Mouse (Mus musculus): ENCODE measurements around the gene Cab39. TPM values are rescaled to one million over a fixed set of nuclear protein-coding genes. Genes with fewer than 3 reads are reported as not detected.

Gene Cab39
- total and polyA plus RNA-seq, 2 experiments, result 17.5 to 54.0 TPM

DNA sequence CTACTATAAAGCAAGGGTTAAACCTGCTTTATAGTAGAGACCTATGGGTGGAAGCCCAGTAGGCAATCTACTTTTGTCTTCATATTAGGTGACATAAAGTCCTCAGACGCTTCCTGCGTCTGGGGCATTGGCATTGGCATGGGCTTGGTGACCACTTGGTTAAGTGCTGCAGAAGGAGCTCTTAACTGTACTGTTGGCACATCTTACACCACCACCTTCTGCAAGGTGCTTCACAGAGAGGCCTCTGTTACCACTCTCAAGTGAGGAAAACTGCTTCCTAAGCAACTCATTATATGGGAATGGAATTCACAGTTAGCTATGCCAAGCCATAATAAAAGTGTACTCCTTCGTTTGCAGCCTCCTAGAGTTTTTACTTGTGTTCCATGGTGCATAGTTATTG is 31.7 kb downstream of the Cab39 start:
- H3K4me3 ChIP-seq (ENCODE audit: insufficient read depth, low read depth, low read length), result no peak overlapping the region
- DNase-seq (ENCODE audit: extremely low read depth, low read depth, low spot score), result no peak
- peaks cover 32% of the 10 kb centered on the region for H3K36me3 ChIP-seq (ENCODE audit: control insufficient read depth, insufficient read depth, low read length)
- TF ChIP-seq POLR2A (IDR thresholded peaks at IDR 0.05; ENCODE audit: extremely low read depth, insufficient read depth, low read length) (no peak), CTCF (IDR thresholded peaks at IDR 0.05; ENCODE audit: low read depth, low read length) (no peak)
- peaks cover 29% of the 10 kb centered on the region for H3K79me2 ChIP-seq (ENCODE audit: control insufficient read depth, insufficient read depth, low read length)
- H3K4me1 ChIP-seq (ENCODE audit: control insufficient read depth, insufficient read depth, low read length), result peaks cover 3% of the 10 kb centered on the region; the same call in 1 of the 2 replicates
- 89% methylated on average over 3 of the region's 3 CpGs for WGBS
- no peak overlapping the region for H3K27ac ChIP-seq (replicated peaks; ENCODE audit: insufficient read depth, low read depth, low read length)
- H3K9ac ChIP-seq (ENCODE audit: low read depth, low read length), result no peak overlapping the region
- no peaks in the 10 kb centered on the region for H3K27me3 ChIP-seq (ENCODE audit: control insufficient read depth, insufficient read depth, low read length)

DNA sequence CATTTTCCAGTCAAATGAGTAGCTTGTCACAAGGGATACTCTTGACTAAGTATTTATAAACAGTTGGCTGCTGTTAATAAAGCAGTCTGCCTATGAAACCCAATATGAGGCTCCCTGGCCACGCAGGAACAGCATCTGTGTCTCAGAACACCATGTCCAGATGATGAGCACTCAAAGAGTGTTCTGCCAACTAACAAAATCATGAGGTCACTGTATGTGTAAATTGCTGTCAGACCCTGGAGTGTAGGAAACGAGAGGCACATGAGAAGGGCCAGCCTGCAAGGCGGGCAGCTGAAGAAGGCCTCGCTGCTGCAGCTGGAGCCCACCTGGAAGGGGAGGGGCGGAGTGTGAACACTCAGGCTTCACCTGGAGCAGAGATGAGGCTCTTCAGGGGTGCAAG is 33.9 kb downstream of the Cab39 start:
- Histone ChIP-seq H3K27ac (replicated peaks; ENCODE audit: insufficient read depth, low read depth, low read length) (no peak overlapping the region), H3K4me3 (ENCODE audit: insufficient read depth, low read depth, low read length) (no peak overlapping the region), H3K36me3 (ENCODE audit: control insufficient read depth, insufficient read depth, low read length) (peaks cover 21% of the 10 kb centered on the region), H3K9ac (ENCODE audit: low read depth, low read length) (no peak overlapping the region), H3K4me1 (ENCODE audit: control insufficient read depth, insufficient read depth, low read length) (peaks cover 3% of the 10 kb centered on the region; the same call in 1 of the 2 replicates), H3K79me2 (ENCODE audit: control insufficient read depth, insufficient read depth, low read length) (peaks cover 21% of the 10 kb centered on the region), H3K27me3 (ENCODE audit: control insufficient read depth, insufficient read depth, low read length) (no peaks in the 10 kb centered on the region)
- DNase-seq (ENCODE audit: extremely low read depth, low read depth, low spot score), result no peak
- TF ChIP-seq POLR2A (IDR thresholded peaks at IDR 0.05; ENCODE audit: extremely low read depth, insufficient read depth, low read length) (no peak), CTCF (IDR thresholded peaks at IDR 0.05; ENCODE audit: low read depth, low read length) (no peak)
- WGBS, result 91% methylated on average over 5 of the region's 5 CpGs

DNA sequence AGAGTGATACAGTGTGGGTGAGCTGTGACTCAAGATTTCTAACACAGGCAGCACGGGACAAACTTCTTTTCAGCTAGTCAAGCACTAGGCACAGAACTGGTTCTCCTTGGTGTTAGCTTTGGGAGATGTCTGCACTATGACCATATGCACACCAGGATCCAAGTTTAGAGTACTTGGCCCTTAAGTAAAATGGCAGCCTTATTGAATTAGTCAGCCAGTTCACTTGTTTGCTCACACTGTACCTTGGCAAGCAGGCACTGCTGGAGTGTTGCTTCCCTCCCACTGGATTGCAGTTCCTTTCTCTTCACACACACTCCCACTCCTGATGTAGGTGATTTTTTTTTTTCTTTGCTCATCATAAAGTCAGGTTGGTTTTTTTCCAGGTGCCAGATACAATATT is 35.8 kb downstream of the Cab39 start:
- H3K9ac ChIP-seq (ENCODE audit: low read depth, low read length), result no peak overlapping the region
- DNase-seq (ENCODE audit: extremely low read depth, low read depth, low spot score), result peak; percentile 54
- H3K27me3 ChIP-seq (ENCODE audit: control insufficient read depth, insufficient read depth, low read length), result no peaks in the 10 kb centered on the region
- no peak overlapping the region for H3K27ac ChIP-seq (replicated peaks; ENCODE audit: insufficient read depth, low read depth, low read length)
- 85% methylated on average over 1 of the region's 1 CpGs for WGBS
- peaks cover 10% of the 10 kb centered on the region for H3K36me3 ChIP-seq (ENCODE audit: control insufficient read depth, insufficient read depth, low read length)
- peaks cover 3% of the 10 kb centered on the region; the same call in 1 of the 2 replicates for H3K4me1 ChIP-seq (ENCODE audit: control insufficient read depth, insufficient read depth, low read length)
- TF ChIP-seq POLR2A (IDR thresholded peaks at IDR 0.05; ENCODE audit: extremely low read depth, insufficient read depth, low read length) (no peak), CTCF (IDR thresholded peaks at IDR 0.05; ENCODE audit: low read depth, low read length) (no peak)
- H3K79me2 ChIP-seq (ENCODE audit: control insufficient read depth, insufficient read depth, low read length), result peaks cover 13% of the 10 kb centered on the region
- no peak overlapping the region for H3K4me3 ChIP-seq (ENCODE audit: insufficient read depth, low read depth, low read length)

DNA sequence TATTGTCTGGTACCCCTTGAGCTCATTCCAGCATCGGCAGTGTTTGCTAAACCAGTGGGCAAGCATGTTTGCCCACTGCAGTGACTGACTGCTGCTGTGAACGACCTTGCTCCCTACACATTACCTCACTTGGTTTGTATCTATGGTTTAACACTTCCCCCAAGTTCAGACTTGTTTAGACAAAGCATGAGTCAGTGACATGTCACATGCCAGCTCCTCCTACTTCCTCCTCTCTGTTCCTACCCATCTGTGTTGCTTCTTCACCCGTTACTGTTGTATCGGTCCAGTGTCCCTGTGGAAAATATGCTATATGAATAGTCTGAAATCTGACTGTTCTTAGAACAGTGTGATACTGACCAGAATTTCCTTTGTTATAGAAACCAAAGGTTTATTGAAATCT is 44.8 kb downstream of the Cab39 start:
- Histone ChIP-seq H3K36me3 (ENCODE audit: control insufficient read depth, insufficient read depth, low read length) (peaks cover 19% of the 10 kb centered on the region), H3K4me1 (ENCODE audit: control insufficient read depth, insufficient read depth, low read length) (peaks cover 2% of the 10 kb centered on the region; the same call in 1 of the 2 replicates), H3K4me3 (ENCODE audit: insufficient read depth, low read depth, low read length) (no peak overlapping the region), H3K9ac (ENCODE audit: low read depth, low read length) (no peak overlapping the region), H3K79me2 (ENCODE audit: control insufficient read depth, insufficient read depth, low read length) (peaks cover 9% of the 10 kb centered on the region; the same call in 1 of the 2 replicates), H3K27ac (replicated peaks; ENCODE audit: insufficient read depth, low read depth, low read length) (no peak overlapping the region), H3K27me3 (ENCODE audit: control insufficient read depth, insufficient read depth, low read length) (no peaks in the 10 kb centered on the region)
- WGBS, result 35% methylated on average over 4 of the region's 4 CpGs
- DNase-seq (ENCODE audit: extremely low read depth, low read depth, low spot score), result peak; percentile 39
- TF ChIP-seq CTCF (IDR thresholded peaks at IDR 0.05; ENCODE audit: low read depth, low read length) (no peak), POLR2A (IDR thresholded peaks at IDR 0.05; ENCODE audit: extremely low read depth, insufficient read depth, low read length) (no peak)

DNA sequence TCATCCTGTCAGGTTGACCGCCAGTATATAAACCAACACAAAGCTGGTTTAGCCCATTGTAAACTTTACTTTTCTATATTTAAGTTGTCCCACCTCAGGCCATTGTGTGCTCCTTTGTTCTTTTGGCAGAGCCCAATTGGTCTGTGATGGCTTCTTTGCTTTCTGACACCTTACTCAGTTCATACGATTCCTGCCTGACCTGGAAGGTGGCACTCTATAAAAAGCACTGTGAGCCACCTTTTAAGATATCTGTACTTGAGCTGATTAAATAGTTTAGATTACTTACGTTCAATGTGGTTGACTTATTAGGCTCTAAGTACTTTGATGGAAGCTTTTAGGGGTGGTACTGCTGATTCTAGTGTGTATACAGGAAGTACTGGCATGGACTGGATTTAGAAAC is 46.1 kb downstream of the Cab39 start:
- Histone ChIP-seq H3K27me3 (ENCODE audit: control insufficient read depth, insufficient read depth, low read length) (no peaks in the 10 kb centered on the region), H3K4me3 (ENCODE audit: insufficient read depth, low read depth, low read length) (no peak overlapping the region), H3K79me2 (ENCODE audit: control insufficient read depth, insufficient read depth, low read length) (peaks cover 9% of the 10 kb centered on the region; the same call in 1 of the 2 replicates), H3K27ac (replicated peaks; ENCODE audit: insufficient read depth, low read depth, low read length) (no peak overlapping the region), H3K4me1 (ENCODE audit: control insufficient read depth, insufficient read depth, low read length) (peaks cover 2% of the 10 kb centered on the region; the same call in 1 of the 2 replicates), H3K36me3 (ENCODE audit: control insufficient read depth, insufficient read depth, low read length) (peaks cover 28% of the 10 kb centered on the region), H3K9ac (ENCODE audit: low read depth, low read length) (no peak overlapping the region)
- WGBS, result 94% methylated on average over 3 of the region's 3 CpGs
- no peak for DNase-seq (ENCODE audit: extremely low read depth, low read depth, low spot score)
- TF ChIP-seq CTCF (IDR thresholded peaks at IDR 0.05; ENCODE audit: low read depth, low read length) (no peak), POLR2A (IDR thresholded peaks at IDR 0.05; ENCODE audit: extremely low read depth, insufficient read depth, low read length) (no peak)

DNA sequence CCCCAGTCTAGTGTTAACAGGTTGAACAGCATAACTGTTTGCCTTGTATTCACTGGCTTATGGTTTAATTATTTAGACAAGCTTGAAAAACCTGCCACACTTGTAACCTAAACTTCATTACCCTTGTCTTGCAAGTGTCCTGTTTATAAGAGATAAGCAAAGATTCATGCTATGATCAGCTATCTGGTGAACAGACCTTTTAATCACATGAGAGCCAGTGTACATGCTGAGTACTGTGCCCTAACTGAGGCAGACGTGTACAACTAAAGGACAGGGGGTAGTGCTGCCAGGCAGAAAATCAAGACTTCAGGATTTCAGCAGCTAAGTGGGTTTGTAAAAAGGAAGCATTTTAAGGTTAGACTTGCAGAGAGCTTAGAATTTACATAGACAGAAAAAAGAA is 46.5 kb downstream of the Cab39 start:
- H3K79me2 ChIP-seq (ENCODE audit: control insufficient read depth, insufficient read depth, low read length), result peaks cover 9% of the 10 kb centered on the region; the same call in 1 of the 2 replicates
- H3K27ac ChIP-seq (replicated peaks; ENCODE audit: insufficient read depth, low read depth, low read length), result no peak overlapping the region

More for the DNA sequence above, 46.5 kb downstream of the Cab39 start:
- H3K27me3 ChIP-seq (ENCODE audit: control insufficient read depth, insufficient read depth, low read length), result no peaks in the 10 kb centered on the region
- H3K9ac ChIP-seq (ENCODE audit: low read depth, low read length), result no peak overlapping the region
- H3K36me3 ChIP-seq (ENCODE audit: control insufficient read depth, insufficient read depth, low read length), result peaks cover 26% of the 10 kb centered on the region
- H3K4me3 ChIP-seq (ENCODE audit: insufficient read depth, low read depth, low read length), result no peak overlapping the region
- 86% methylated on average over 1 of the region's 1 CpGs for whole genome bisulfite sequencing
- peaks cover 2% of the 10 kb centered on the region; the same call in 1 of the 2 replicates for H3K4me1 ChIP-seq (ENCODE audit: control insufficient read depth, insufficient read depth, low read length)
- TF ChIP-seq CTCF (IDR thresholded peaks at IDR 0.05; ENCODE audit: low read depth, low read length), result no peak
- no peak for TF ChIP-seq POLR2A (IDR thresholded peaks at IDR 0.05; ENCODE audit: extremely low read depth, insufficient read depth, low read length)
- no peak for DNase-seq (ENCODE audit: extremely low read depth, low read depth, low spot score)
